Mouse (Mus musculus): ENCODE measurements around the gene Rrh.
"Not testable (repeated sequence)": the region's sequence is repeated elsewhere in the genome, so short reads cannot be mapped to it uniquely, and the experiment has no call there.

The Rrh gene

DNA sequence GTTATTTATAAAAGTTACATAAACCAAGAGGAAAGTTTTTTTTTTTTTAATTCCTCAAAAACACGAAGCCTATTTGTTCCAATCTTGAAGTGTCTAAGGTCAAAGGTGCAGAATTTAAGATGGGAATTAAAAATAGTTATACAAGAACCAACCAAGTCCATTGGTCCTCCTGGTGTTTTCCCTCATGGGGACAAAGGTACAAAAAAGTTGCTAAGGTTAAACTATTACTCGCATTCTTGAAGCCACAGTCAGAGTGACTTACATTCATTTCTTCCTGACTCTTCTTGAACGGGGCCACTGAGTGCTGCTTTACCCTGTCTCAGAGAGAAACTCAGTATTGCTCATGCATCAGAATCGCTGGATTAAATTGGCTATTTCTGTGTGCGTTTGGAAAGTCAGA lies 25.0 kb downstream of the Rrh start:
- intact Hi-C loops (cut with DNase I), result no loop called here

DNA sequence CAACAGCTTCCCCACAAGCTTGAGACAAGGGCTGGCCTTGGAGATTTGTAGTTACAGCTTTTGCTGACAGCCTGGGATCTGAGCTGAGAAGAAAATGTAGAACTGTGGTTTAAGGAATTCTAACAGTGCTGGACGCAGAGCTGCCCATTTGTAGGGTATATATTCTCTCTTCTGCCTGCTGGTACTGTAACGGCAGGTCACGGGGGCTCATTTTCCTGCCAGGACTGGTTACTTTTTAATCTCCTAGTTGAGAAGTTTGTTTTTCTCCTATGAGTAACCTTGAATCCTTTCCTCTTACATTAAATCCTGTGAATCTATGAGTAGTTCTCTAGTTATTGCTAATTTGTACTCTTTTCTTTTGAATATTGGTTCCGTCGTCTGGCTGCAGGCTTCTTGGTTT lies 28.6 kb downstream of the Rrh start:
- intact Hi-C loops (cut with DNase I), result no loop called here

DNA sequence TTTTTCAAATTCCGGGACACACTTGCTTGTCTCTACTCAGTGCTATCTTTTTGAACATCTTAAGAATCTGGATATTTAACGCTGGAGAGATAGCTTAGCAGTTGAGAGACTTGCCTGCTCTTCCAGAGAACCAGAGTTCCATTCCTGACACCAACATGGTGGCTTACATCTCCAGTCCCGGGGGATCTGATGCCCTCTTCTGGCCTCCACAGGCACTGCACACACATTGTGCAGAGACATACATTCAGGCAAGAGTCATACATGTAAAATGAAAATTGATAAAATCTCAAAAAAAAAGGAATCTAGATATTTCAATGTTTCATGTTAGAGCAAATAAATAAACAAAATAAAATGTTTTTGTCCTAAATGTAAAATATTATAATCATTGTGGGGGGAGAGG lies 39.6 kb downstream of the Rrh start:
- intact Hi-C loops (cut with DNase I), result no loop called here

DNA sequence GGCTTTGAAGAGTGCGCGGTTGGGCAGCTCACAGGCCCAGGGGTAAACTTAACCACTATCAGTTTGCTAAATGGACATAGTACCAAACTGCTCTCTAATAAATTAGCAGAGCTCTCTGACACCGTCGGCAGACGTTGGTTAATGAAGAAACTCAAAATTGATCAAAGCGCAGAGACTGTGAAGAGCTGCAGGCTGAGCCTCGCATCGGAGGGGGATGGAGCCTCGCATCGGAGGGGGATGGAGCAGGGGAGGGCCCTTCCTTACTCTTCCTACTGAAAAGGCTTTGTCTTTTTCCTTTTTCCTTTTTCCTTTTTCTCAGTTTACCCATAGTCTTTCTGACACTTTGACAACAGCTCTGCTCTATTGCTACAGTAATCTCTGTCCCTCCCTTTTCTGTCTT lies 41.0 kb downstream of the Rrh start:
- intact Hi-C loops (cut with DNase I), result no loop called here

DNA sequence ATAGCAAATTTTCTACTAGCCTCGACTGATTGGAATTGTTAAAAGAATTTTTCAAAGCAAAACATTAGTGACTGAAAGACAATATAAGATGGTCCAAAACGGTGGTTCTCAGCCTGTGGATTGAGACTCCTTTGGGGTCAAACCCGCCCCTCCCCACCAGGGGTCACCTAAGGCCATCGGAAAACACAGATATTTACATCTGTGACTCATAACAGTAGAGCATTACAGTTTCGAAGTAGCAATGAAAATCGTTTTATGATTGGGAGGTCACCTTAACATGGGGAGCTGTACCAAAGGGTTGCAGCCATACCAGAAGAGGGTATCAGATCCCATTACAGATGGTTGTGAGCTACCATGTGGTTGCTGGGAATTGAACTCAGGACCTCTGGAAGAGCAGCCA lies 51.2 kb downstream of the Rrh start:
- intact Hi-C loops (cut with DNase I), result no loop called here

DNA sequence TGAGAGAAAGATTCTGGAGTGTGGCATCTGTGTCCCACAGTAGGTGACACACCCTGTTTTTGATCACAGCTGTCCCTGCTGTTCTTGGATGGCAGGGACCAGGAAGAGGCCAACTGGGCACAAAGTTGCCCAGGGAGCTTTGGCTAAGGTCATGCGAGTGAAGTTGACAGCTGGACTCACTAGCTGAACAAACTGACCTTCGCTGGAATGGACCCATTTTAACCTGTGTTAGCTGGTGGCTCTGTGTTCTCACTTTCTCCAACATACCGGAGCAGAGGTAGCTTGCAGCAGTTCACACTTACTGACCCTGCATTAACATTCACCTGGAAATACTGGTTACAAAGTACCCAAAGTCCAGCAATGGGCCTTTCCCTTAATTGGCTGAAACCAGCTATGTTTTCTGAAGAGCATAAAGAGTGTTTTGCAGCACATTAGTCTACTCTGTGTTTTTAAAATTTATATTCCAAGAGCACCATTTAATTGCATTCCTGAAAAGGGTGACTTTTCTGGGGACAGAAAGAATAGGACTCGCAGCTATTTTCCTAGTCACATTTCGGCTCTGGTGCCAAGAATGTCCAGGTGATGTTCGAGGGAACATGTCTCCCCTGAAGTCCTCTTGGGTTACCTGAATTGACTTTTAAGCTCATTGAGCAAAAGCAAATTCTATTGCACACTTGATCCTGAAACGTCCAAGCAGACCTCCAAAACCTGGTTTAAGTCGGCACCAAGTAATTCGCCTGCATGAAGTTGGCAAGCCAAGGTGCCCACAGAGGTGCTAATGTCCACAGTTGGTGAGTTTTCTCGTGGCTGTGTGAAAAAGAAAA lies 55.2 kb downstream of the Rrh start:
- intact Hi-C loops (cut with DNase I), result no loop called here

DNA sequence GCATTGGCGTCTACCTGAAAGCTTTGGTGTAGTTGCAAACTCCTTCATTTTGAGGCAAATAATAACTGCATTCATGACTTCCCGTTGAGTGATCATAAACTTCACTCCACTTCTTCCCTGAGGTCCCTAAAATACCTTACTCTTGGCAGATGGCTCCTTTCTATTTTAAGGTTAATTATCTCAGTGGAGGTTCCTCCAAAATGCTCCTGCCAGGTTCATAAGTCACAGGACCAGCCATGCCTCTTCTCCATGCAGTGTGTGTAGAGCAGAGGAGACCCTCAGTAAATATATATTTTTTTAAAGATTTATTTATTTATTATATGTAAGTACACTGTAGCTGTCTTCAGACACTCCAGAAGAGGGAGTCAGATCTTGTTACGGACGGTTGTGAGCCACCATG lies 56.3 kb downstream of the Rrh start:
- intact Hi-C loops (cut with DNase I), result no loop called here

DNA sequence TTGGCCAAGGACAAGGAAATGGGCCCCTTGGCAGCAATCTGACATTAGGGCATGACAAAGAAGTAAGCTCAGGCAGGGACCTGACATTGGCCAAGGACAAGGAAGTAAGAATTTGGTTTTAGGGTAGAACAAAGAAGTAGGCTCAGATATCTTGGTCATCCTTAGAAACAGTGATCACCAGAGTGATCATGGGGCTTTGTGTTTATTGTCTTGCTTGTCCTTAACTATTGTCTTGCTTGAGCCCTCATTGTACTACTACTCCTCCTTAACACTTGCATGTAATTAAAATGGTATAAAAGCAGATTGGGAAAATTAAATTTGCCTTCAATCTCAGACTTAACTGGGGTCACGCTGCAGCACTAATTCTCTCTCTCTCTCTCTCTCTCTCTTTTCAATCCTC lies 64.8 kb downstream of the Rrh start:
- intact Hi-C loops (cut with DNase I), result not testable (repeated sequence)

DNA sequence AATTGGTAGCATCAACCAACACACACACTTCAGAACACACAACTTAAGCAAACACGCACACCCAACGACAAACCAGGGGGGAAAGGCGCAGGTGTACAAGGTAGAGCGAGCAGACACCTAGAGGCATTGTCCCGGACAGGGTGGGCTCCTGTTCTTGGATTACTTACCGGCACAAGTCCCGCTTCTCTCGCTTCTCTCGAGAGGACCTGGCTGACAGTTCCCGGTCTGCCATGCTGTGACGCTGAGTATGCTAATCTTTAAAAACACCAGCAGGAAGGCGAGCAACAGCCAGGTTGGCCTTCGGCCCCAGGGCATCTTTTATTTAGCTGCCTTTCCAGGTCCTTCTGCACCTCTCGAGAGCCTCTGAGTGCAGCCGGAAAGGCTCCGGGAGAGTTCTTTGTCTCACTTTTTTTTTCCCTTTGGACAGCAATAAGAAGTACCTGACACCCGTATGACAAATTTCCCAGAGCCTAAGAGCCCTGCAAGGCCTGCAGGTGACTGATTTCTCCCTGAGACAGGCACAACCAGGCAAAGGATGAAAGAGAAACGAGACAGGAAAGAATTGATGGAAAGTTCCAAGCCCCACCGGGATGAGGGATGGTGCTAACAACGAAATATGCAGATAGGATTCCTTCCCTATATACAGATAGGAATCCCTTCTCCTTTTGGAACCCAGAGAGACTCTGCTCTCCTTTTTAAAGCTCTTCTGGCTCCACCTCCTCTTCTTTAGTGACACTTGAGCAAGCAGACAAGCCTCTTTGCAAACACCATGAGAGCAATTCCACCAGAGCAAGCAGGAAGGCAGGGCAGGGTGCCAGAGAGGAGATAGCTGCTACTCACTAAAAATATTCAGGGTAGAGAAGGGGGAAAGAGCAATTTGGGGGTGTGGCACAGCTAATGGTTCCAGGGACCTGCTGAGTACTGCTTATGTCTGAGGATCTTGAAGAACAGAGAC lies 67.5 kb downstream of the Rrh start, which contains the start of gene Egf:
TSS of gene Egf (minus strand) at position 667 of the 955 bp plus-strand sequence.
- intact Hi-C loops (cut with DNase I), result no loop called here
